Mouse (Mus musculus) brain, adult 10 weeks (tissue): ENCODE results near the gene Grm8. TPM values are rescaled to one million over a fixed set of nuclear protein-coding genes. Genes with fewer than 3 reads are reported as not detected.

Experiments used
- polyA plus RNA-seq: library from polyadenylated mRNA; stranded (reverse); fragments of 350-450 nt; fragmentation: Illumina TruSeq; extraction: RNeasy Lipid Tissue Mini Kit (QIAGEN cat#74804); gene quantifications from one replicate; pipeline ENCODE4 v1.2.3, GENCODE M21; 2015; ENCODE audit warnings: low read depth, low replicate concordance

Gene Grm8
- polyA plus RNA-seq, result 13.2 TPM

DNA sequence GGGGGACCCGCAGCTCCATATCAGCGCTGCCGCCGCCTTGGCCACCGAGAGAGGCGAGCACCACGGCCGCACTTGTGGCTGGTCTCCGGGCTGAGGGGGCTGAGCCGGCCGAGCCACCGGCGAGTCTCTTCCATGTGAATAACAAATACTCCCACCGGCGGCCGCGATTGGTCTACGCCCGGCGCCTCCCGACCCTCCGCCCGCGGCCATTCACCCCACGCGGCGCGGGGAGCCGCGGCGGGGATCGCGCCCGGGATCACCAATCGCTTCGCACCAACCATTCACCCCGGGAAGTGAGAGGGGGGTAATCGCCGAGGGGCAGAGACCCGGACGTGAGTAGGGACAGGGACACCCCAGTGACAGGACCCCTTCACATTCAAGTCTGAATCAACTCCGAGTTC is at the start of gene Grm8:
Gene Grm8 (minus strand): TSS at position 178 of the 401 bp plus-strand sequence.

